Mouse (Mus musculus): ENCODE results near the gene Imp3. TPM values are rescaled to one million over a fixed set of nuclear protein-coding genes. Genes with fewer than 3 reads are reported as not detected.

The Imp3 gene
- polyA plus RNA-seq, 1 experiment from 2014 or later = 42.6 TPM

DNA sequence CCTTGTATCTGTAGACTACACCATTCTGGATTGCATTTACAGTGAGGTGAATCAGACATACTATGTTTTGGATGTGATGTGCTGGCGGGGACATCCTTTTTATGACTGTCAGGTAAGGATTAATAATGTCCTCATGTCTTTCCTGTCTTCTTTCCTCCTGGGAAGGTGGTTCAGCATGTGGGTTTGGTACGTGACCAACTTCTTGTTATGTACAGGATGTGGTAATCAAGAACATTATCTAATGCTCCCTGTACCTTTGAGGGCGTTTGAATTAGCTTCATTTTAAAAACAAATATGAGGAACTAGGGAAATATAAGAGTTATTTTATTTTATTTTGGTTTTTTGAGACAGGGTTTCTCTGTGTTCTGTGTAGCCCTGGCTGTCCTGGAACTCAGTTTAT lies 37.9 kb downstream of the Imp3 start:
- no peak overlapping the region for H3K27ac ChIP-seq (replicated peaks)
- no peaks in the 10 kb centered on the region; the same call in 1 of the 2 replicates for H3K36me3 ChIP-seq (replicated peaks)
- H3K4me2 ChIP-seq = no peak overlapping the region
- H3K9ac ChIP-seq = no peak overlapping the region
- 40% methylated on average over 3 of the region's 3 CpGs for WGBS (ENCODE audit: insufficient replicate concordance)
- no peaks in the 10 kb centered on the region for H3K4me1 ChIP-seq (replicated peaks)
- no peaks in the 10 kb centered on the region for H3K9me3 ChIP-seq (replicated peaks)
- no peak overlapping the region for H3K4me3 ChIP-seq (replicated peaks)
- no peak for ATAC-seq (ENCODE audit: insufficient read depth)
- no peaks in the 10 kb centered on the region for H3K27me3 ChIP-seq

DNA sequence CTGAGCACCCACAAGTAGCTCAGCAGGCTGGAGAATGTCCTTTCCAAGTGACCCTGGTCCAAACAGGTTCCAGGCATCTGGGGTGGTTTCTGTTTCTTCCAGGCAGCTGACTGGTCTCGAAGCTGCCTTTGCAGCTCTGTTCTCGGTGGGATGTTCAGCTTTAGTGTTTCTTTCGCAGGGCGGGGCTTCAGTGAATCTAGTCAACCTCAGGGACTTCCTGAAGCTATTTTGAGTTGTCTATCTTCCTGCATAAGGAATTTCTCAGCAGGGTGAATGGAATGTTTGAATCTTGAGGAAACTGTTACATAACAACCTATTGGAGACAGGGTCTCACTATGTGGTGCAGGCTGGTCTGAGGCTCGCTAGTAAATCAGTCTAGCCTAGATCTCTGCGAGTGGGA lies 42.9 kb downstream of the Imp3 start:
- Histone ChIP-seq H3K4me1 (replicated peaks) (no peaks in the 10 kb centered on the region), H3K9ac (no peak overlapping the region), H3K9me3 (replicated peaks) (no peaks in the 10 kb centered on the region), H3K4me3 (replicated peaks) (no peak overlapping the region), H3K27ac (replicated peaks) (no peak overlapping the region), H3K36me3 (replicated peaks) (no peaks in the 10 kb centered on the region; the same call in 1 of the 2 replicates), H3K27me3 (no peaks in the 10 kb centered on the region), H3K4me2 (no peak overlapping the region)
- ATAC-seq (ENCODE audit: insufficient read depth) = no peak
- WGBS (ENCODE audit: insufficient replicate concordance) = 77% methylated on average over 6 of the region's 6 CpGs

GRCm38 (mm10) chr9:56981502-56981901 lies 44.2 kb downstream of the Imp3 start:
- no peak overlapping the region for H3K4me2 ChIP-seq
- H3K9ac ChIP-seq = no peak overlapping the region
- H3K4me1 ChIP-seq (replicated peaks) = no peaks in the 10 kb centered on the region
- 58% methylated on average over 1 of the region's 1 CpGs for WGBS (ENCODE audit: insufficient replicate concordance)
- no peak overlapping the region for H3K27ac ChIP-seq (replicated peaks)
- H3K9me3 ChIP-seq (replicated peaks) = no peaks in the 10 kb centered on the region
- H3K4me3 ChIP-seq (replicated peaks) = no peak overlapping the region
- ATAC-seq (ENCODE audit: insufficient read depth) = no peak
- H3K27me3 ChIP-seq = no peaks in the 10 kb centered on the region
- H3K36me3 ChIP-seq (replicated peaks) = no peaks in the 10 kb centered on the region; the same call in 1 of the 2 replicates

Other genes with a start within 250 kb of the Imp3 start
- gene Lingo1, start 141.0 kb upstream of the Imp3 start, polyA plus RNA-seq (2015; fragmentation: Nextera tagmentation; extraction: Ambion mirVana) = 0.24 and 0.26 TPM in 2 replicates
- 0.10 TPM in 1 of 2 replicates, not detected in the other for gene Odf3l1, start 72.8 kb upstream of the Imp3 start, polyA plus RNA-seq (2015; fragmentation: Nextera tagmentation; extraction: Ambion mirVana)
- 0.61 and 0.75 TPM in 2 replicates for gene Cspg4, start 72.4 kb upstream of the Imp3 start, polyA plus RNA-seq (2015; fragmentation: Nextera tagmentation; extraction: Ambion mirVana)
- gene Snx33, start 9.1 kb upstream of the Imp3 start, polyA plus RNA-seq (2015; fragmentation: Nextera tagmentation; extraction: Ambion mirVana) = 1.3 and 1.6 TPM in 2 replicates
- gene Snupn, start 13.4 kb downstream of the Imp3 start, polyA plus RNA-seq (2015; fragmentation: Nextera tagmentation; extraction: Ambion mirVana) = 8.3 and 8.4 TPM in 2 replicates
- 3.1 and 3.5 TPM in 2 replicates for gene Ptpn9, start 57.4 kb downstream of the Imp3 start, polyA plus RNA-seq (2015; fragmentation: Nextera tagmentation; extraction: Ambion mirVana)
- 13.3 and 14.1 TPM in 2 replicates for gene Sin3a, start 134.6 kb downstream of the Imp3 start, polyA plus RNA-seq (2015; fragmentation: Nextera tagmentation; extraction: Ambion mirVana)
- gene Man2c1, start 193.2 kb downstream of the Imp3 start, polyA plus RNA-seq (2015; fragmentation: Nextera tagmentation; extraction: Ambion mirVana) = 16.5 and 17.0 TPM in 2 replicates
- gene Neil1, start 210.8 kb downstream of the Imp3 start, polyA plus RNA-seq (2015; fragmentation: Nextera tagmentation; extraction: Ambion mirVana) = 1.6 and 2.0 TPM in 2 replicates
- gene Commd4, start 220.9 kb downstream of the Imp3 start, polyA plus RNA-seq (2015; fragmentation: Nextera tagmentation; extraction: Ambion mirVana) = 48.4 and 52.7 TPM in 2 replicates